Mouse (Mus musculus) lung, adult 18-20 months (tissue): ENCODE measurements around the gene Ncdn.

Experiments used
- DNase-seq, 2 experiments: peaks; one replicate each; pipeline ENCODE4 v3.0.0; 2022; ENCODE audit warnings: mixed read lengths in 2 of 2

The Ncdn gene

DNA sequence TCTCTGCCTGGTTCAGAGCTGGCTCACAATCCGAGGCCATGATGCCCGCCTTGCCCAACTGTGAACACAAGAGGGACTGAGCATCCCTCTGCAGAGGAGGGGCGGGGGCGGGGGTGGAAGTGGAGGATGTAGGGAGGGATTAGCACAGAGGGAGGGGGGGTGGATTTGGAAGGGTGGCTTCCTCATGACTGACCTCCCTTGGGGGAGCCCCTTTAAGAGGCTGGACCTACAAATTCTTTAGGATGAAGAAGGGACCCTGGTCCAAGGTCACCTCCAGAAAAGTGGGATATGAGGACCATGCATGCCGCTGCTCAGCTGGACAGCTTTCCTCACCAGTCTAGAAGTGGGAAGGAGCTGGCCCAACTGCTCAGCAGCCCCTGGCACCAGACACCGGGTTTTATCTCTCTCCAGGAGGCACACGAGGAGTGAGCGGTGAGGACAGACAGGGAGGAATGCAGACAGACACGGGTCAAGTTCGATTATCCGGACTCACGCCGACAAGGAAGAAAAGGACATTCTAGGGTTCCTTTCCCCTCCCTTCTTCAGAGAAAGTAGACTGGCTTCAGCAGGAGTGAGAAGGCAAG is 1.1 kb downstream of the Ncdn start:
- DNase-seq: no peak

DNA sequence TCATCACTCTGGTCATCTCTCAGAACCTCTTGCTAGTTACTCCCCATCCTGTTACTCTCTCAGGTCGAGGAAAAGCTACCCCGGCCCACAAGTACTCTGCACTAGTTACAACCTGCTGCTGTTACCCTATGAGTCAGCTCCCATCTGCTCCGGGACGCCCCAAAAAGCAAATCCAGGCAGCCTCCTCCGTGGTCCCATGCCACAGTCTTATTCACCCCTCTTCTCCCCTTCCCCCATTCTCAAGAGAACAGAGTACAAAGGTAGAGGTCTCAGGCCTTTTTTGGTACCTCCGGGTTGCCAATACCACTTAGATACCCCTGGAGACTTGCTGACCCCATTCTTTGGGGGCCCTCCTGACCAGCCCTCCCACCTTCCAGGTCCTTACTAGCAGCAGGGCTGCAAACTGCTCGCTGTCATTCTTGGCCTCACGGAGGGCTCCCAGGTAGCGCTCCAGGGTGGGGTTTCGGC is 1.6 kb downstream of the Ncdn start:
- DNase-seq: no peak

DNA sequence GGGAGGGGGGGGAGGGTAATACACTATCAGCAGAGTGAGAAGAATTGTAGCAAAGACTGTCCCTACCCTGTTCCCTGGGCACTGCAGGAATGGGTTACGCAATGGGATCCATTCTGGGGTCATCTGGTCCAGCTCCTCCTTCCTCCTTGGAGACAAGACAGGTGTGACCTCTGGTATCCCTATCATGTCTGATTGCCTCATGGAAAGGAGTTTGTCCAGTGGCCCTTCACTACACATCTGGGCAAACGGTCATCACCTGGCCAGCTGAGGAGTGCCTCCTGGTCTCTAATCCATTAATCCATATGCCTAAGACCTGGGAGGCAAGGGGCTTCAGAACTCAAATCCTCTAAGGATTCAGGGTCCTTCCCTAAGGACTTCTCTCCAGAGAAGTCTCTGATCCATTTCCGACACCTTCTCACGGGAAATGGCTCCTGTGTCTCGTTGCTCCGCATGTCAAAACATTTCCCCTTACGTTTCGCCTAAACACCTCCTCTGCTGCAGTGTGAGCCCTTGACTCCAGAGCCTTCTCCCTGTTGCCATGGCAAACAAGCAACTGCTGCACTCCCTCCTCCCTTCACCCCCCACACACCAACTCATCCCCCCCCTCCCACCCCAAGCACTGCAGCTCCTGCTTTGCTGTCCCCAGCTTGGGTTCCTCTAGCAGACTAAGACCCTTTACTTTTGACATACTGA is 2.2 kb downstream of the Ncdn start:
- no peak for DNase-seq

DNA sequence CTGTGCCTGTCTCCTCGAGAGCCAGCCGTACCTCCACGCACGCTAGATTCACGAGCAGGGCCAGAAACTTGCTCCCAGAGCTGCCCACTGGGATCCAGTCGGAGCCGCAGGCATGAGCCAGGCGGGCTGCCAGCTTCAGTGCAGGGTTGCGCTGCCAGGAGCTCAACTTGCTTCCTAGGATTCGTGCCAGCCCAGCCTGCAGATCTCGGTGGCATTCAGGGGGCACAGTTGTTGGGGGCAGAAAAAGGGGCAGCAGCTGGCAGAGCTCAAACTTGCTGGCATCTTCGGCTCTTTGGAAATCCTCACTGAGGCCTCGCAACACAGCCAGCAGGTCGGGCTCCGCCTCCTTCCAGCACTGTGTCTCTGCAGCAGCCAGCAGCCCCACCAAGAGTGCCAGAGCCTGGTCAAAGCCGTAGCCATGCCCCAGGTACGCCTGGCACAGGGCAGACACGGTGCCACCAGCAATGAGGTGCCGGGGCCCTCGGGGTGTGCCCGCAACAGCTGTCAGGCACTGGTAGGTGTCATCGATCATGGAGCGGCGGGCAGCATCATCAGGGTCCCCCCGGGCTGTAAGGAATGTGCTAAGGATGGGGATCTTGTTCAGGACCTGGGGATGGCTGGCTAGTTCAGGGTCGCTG is 3.1 kb downstream of the Ncdn start:
- no peak for DNase-seq

DNA sequence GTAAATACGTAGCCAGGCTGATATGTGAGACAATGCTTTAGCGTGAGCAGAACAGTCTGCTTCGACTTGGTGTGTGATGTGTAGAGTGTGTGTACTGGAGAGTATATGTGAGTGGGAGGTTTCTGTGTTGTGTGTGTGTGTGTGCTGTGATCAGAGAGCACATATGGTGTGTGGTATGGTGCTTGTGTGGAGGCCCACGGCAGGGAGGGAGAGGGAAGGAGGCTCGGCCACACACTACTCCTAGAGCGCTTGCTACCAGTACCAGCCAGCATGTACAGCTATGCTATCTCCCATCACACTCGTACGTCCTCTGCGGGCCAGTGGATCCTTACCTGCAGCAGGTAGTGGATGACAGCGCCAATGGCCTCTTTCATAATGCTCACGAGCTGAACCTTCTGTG is 3.7 kb downstream of the Ncdn start:
- DNase-seq: no peak

DNA sequence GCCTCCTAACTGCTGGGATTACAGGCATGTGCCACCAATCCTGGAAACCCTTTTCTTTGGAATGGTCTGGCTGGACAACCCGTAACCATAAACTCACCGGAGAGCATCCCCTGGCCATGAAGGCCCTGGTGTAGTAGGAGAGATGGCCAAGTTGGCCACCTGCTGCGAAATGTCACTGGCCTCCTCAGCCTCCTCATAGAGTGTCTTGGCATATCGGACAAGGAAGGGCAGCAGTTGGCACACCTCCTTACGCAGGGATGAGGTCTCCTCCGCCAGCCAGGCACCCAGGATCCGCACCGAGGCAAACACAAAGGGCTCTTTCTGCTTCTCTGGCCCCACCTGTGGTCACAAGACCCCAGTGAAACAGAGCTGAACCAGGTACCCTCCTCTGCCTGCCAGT is 4.9 kb downstream of the Ncdn start:
- DNase-seq: no peak

DNA sequence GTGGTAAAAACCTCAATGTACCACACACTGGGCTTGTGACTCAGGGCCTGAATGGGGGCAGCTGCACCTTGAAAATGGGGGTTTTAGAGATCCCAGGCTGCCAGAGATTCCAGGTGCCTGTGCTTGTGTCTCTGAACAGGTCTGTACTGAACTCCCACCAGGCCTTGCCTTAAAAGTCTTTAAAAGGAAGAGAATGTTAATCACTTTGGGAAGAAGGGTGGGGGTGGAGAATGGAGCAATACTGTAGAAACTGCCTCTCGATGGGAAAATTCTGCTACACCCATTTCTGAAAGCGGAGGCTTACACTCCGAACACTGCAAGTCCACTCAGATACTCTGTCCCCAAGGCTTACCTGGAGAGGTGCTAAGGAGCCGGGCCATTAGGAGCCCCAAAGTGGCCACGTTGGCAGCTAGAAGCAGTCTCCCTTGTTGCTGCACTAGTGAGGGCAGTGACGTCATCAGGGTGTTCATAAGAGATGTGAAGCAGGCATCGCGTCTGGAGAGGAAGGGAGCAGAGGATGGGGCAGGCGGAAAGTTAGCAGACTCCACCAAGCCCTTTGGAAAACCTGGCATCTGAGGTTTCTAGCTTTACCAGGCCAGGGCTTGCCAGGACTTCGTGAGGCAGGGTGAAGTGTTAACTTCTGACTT is 6.9 kb downstream of the Ncdn start:
- DNase-seq: no peak

DNA sequence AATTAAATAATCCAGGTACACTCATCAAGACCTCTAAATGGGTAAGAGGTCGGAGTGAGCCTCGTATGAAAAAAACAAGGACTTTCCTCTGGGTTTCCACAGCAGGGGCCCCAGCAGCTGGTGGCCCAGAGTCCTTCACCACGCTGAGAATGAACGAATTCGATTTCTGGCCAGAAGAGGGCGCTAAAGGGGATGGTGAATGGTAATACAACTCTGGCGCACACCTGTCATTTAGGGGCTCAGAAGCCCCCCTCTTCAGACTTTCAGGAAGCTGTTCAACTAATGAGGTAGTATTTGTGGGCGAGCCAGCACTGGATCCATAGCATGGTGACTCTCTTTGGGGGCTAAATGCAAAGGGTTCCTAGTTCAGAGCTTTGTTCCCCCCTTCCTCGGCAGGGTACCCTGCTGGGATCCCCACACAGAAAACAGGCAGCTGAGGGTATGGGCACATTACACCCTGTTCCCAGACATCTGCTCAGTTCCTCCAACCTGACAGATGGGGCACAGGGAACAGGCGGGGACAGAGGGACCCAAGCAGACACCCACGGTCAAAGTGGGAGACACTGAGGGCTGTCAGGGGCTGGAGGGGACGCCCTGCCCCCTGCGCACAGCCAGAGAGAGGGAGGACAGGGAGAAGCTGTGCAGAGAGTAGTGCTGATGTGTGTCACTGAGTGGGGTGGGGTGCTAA is 7.6 kb downstream of the Ncdn start:
- DNase-seq: peak in 1 of 2 experiments; percentile 36

DNA sequence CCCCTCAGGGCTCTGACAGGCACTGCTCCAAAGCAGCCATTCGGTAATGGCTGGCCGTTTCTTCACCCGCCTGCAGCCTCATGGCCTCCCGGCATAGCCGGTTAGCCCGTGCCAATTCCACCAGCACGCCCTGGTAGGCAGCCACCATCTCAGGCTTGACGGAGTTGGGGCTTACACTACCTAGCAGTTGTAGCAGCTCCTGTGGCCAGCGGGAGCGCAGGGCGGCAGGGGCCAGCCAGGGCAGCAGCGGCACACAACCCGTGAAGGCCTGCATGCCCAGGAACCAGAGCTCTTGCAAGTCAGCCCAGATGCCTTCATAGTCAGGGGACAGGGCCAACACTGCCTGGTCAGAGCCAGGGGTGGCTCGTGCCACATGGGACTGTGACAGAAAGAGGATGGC is 8.4 kb downstream of the Ncdn start:
- DNase-seq: no peak

DNA sequence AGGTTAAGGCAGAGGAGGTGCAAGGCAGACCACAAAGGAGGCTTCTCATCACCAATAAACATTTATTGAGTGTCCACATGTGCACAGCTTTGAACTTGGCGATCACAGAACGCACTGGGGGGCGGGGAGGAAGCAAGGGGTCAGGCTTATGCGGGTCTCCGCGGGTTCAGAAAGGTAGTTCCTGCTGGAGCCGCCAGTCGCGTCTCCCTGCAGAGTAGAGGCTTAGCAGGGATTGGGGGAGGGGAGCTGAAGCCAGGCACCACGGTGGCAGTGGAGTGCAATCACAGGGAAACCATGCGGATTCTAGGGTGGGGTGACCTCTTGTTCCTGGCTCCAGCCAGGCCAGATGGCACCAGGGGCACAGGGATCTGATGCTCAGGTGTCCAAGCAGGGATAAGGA is 9.5 kb downstream of the Ncdn start:
- no peak for DNase-seq

DNA sequence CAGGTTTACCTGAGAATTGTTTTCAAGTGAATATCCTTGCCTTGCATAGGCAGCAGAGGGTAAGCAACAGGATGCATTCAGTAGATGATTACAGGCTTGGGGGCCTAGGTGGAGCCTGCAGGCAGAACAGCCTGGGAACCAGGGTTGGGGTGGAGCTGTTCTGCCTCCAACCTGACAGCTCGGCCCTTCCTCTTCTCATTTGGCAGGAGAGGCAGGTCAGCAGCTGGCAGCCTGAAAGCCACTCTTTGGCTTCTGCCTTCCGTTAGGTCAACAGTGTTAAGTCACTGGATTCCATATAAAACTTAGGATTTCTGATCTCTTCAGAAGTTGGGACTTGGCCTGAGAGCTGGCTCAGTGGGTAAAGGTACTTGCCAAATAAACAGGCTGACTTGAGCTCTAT is 10.3 kb downstream of the Ncdn start:
- no peak for DNase-seq

DNA sequence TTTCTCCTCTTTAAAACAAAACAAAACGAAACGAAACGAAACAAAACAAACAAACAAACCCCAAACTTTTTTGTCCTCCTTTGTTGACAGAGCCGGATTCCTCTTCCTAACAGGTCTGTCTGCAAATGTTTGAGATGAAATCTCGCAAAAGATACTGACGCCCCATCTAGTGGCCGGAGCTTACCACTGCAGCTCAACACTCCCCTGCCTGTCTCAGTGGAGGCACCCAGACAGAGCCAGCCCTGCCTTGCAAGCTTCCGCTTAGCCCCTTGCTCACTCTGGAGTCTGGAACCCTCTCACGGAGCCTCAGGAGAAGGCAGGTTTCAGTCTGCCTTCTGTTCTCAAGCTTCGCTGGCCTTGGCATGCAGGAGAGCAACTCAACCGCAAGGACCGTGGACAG is 11.8 kb downstream of the Ncdn start:
- DNase-seq: peak; percentile 70 to 77

DNA sequence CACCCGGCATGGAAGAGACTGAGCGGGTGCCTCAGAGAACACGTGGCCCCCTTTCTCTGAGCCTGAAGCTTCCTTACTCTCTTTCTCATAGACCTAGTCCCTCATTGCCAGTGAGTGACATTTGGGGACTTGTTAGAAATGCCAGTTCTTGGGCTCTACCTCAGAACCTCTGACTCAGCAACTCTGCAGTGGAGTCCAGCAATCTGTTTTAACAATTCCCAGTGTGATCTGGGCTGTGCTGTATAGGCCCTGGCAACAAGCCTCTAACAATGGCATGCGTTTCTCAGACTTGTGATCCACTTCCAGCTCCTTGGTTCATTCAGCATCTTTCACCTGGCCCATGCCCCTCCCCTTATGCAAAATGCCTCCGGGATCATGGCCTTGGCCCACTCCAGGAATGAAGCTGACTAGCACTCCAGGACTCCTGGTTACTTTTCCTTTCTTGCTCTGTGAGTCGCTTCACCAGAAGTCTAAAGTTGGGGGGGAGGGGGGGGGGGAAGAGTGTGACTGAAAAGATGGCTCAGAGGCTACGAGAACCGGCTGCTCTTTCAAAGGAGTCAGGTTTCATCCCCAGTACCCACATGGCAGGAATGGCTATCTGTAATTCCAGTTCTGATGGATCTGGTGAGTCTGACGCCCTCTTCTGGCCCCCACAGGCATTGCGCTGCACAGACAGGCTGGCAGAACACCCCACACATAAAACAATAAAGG is 13.1 kb downstream of the Ncdn start:
- DNase-seq: no peak

DNA sequence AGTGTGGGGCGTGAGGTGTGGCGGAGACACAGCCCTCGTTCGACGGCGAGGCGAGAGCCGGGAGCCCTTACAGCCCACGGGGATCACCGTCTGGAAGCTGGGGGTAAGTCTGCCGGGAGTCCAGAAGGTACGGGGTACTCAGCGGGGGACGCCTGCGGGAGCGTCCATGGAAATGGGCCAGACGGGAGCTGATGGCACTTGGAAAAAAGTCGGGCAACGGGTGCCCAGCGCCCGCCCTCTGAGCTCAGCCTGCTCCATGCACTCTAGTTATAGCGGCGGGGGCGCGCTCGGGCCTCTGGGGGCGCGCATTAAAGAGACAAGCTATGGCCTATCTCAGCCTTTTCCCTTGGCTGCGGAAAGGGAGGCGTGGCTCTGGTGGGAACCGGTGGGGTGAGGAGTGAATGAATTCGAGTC is 17.2 kb downstream of the Ncdn start, which contains the start of gene Tfap2e:
Gene Tfap2e, minus strand, starts transcription at position 240 of the 414 bp plus-strand sequence.
- DNase-seq: peak in 1 of 2 experiments; percentile 17

DNA sequence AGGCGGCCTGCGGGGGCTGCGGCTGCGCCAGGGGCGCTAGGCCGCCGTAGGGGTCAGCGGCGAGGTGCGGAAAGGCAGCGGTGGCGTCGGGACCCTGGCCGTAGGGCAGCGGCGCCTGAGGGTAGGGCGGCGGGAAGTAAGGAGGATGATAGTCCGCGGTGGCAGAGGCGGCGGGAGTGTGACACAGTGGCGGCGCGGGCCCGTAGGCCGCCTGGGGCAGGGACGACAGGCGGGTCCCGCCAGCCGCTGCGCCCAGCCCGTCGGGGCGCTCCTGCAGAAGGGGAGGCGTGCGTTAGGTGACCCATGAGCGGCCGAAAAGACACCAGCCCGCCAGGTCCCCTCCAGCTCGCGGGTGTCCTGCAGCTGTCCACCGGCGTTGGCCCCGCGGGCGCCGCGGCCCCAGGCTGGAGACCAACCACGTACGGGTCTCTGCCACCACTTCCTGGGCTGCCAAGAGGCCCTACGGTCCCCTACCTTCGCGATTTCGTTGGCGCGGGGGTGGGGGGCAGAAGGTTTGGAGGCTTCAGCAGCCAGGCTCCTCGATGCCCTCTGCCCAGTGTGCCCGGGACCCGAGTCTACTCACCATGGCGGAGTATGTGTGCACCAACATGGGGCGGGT is 17.7 kb downstream of the Ncdn start:
- DNase-seq: no peak

DNA sequence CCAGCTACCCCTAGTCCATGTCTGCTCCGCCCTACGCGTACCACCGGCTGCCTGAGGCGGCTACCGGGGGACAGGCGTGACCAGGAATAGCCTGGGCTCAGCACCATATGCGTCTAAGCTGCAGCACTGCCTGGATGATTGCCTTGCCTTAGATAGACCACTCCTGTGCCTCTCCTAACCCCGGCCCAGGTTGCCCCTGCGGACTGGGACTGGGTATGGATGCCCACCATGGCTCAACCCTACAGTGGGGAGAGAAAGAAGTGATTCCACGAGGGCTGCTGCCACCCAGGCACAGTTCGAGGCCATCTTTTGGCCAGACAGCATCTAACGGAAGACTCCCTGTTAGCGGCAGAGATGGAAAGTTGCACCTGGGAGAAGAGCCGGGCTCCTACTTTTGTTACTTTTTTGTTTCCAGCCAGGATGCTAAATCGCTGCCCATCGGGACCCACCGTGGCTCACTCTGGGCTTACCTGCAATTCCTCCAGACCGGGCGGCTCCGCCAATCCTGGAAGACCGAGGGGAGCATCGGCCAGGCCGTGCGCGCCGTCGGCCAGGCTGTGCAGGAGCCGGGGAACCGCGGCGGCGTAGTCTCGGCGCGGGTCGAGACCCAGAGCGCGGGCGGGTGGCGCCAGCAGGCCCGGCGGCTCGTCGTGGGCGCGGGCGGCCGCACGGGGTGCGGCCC is 18.4 kb downstream of the Ncdn start:
- no peak for DNase-seq

DNA sequence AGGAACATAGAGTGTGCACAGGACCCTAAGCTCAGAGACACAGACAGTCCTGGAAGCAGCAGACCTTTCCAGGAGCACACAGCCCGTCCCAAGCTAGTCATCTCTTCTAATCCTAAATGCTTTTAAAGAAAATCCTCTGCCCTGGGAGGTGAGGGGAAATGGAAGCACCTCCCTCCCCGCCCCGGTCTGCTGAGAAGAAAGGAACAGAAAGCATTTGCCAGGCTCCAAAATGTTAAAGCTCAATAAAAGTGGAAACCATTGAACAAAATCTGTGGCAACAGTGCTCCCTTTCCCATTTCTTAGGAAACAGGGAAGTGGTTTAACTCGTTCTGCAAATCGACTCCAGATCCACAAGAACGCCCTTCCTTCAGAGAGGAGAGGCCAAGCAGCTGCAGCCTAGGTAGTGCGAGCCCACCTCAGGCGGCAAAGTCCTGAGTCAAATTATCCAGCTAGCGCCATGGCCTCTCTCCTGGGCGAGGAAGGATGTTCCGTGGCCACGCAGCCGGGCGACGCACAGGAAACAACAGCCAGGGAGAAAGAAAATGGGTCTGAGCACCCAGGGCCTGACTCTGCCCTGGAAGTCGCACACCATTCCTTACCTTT is 19.1 kb downstream of the Ncdn start:
- DNase-seq: no peak

DNA sequence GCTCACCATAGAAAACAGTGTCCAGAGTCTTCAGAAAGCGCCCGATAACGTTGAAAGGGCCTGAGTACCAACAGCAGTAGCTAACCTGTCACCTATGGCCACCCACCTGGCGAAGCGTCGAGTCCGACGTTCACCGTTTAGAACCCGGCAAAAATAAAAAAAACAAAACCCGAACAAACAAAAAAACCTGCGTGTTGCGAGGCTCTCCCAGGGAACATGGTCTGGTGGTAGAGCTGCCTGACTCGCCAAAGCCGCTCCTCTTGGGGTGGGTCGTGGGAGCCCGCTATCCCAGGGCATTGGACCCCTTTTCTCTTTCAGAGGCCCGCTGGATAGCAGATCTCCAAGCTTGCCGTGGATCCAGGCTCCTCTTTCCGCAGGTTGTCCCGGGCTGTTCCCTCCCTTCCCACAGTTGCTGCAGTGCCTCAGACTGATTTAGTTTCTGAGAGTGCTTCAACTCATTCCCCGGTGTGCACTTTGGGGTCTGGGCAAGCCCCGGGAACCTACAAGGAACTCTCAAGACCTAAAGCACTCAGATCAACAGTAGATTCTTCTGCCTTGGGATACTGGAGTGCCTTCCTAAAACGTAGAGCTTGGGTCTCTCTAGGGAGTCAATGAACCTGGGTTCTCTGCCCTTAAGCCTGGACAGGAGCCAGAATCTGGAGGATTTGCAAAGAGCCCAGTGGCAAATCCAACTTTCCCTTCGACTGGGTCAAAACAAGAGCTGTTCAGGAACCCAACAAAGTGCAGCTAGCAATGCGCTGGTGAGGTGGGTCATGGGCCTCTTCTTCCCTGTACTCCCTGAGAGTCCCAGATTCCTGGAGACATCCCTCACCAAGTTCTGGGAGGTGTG is 20.5 kb downstream of the Ncdn start:
- DNase-seq: no peak

DNA sequence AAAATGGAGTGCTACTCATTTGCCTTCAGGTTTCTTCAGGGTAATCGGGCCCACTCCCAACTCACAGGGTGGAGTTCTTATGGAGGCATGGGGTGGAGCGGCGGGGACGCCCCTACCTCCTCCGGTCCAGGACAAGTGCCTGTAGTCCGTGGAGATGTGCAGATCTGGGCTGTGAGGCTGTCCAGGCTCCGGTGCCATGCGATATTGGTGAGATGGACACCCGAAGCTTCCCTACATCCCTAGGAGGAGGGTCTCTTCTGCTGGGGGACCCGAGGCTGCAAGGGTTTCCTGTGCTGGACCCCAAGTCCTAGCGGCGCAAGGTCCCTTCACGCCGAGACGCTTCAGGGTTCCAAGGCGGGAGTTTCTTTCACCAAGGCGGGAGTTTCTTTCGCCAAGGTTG is 21.1 kb downstream of the Ncdn start:
- DNase-seq: no peak

DNA sequence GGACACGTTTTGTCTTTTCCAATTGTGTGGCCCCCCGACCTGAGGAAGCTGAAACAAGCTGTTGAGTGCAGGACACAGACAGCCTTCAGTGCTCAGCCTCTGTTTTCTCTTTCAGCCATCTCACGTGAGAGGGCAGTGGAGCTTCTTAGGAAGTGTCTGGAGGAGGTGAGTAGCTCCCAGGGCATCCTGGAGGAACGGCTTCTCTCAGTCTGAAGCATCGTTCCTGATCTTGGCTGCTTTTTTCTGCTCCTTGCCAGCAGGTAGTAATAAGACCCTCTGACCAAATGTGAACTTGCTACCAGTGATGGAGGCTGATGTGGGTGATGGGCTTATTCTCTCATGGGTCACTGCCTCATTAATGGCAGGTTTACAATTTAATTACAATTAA is 45.8 kb downstream of the Ncdn start:
- DNase-seq: no peak
